Mouse (Mus musculus) large intestine, adult 2 months (tissue): ENCODE data around the gene Olfr675. TPM values are rescaled to one million over a fixed set of nuclear protein-coding genes. Genes with fewer than 3 reads are reported as not detected.
"Not testable (repeated sequence)": the region's sequence is repeated elsewhere in the genome, so short reads cannot be mapped to it uniquely, and the experiment has no call there.

Source experiments
- DNase-seq: peaks from one replicate; pipeline ENCODE4 v3.0.0-alpha.2; 2012; ENCODE audit warnings: low read depth, low spot score
- WGBS: fragments of 180-500 bp; shearing (Covaris S2); methylation state at CpG from one replicate; pipeline ENCODE4 v1.1.7; 2018; 5-methylcytosine and 5-hydroxymethylcytosine counted together
- polyA plus RNA-seq: library from polyadenylated mRNA; depleted of rRNA; stranded (reverse); fragments of >200 nt; gene quantifications from 2 replicates; pipeline ENCODE4 v1.2.3, GENCODE M21; 2012; rRNA removed

The Olfr675 gene
- not detected in 2 replicates for polyA plus RNA-seq

GRCm38 (mm10) chr7:105028360-105028759, at the start of gene Olfr675:
TSS of gene Olfr675 (minus strand) at chr7:105028460.
- WGBS, result 71% methylated on average over 1 of the region's 1 CpGs

GRCm38 (mm10) chr7:105064175-105064574, 35.9 kb upstream of the Olfr675 start, which contains the start of gene Olfr678:
TSS of gene Olfr678 (plus strand) at chr7:105064475.
- 75% methylated on average over 1 of the region's 1 CpGs for WGBS

More at GRCm38 (mm10) chr7:105028360-105028759, at the start of gene Olfr675:
- DNase-seq, result no peak

GRCm38 (mm10) chr7:105058951-105059350, 30.7 kb upstream of the Olfr675 start:
- DNase-seq, result no peak

More at GRCm38 (mm10) chr7:105064175-105064574, 35.9 kb upstream of the Olfr675 start, which contains the start of gene Olfr678:
- no peak for DNase-seq

- 26% methylated on average over 5 of the region's 5 CpGs for WGBS
- DNase-seq, result not testable (repeated sequence)
Observed at GRCm38 (mm10) chr7:105033836-105034235, 5.6 kb upstream of the Olfr675 start.

- no peak for DNase-seq
Observed at GRCm38 (mm10) chr7:105032398-105032797, 4.1 kb upstream of the Olfr675 start, which contains the start of gene Olfr676. TSS of gene Olfr676 (plus strand) at chr7:105032698.

GRCm38 (mm10) chr7:105022530-105022929, 5.7 kb downstream of the Olfr675 start:
- WGBS, result 83% methylated on average over 1 of the region's 1 CpGs
- no peak for DNase-seq

- no peak for DNase-seq
Observed at GRCm38 (mm10) chr7:105001929-105002328, 26.3 kb downstream of the Olfr675 start, which contains the start of gene Olfr672. TSS of gene Olfr672 (minus strand) at chr7:105002029.

- DNase-seq, result no peak
- 61% methylated on average over 1 of the region's 1 CpGs for WGBS
Observed at GRCm38 (mm10) chr7:104979026-104979425, 49.2 kb downstream of the Olfr675 start, which contains the start of gene Olfr671. TSS of gene Olfr671 (minus strand) at chr7:104979126.

- DNase-seq, result not testable (repeated sequence)
- WGBS, result 56% methylated on average over 2 of the region's 2 CpGs
Observed at GRCm38 (mm10) chr7:104972507-104972906, 55.8 kb downstream of the Olfr675 start.

Other genes starting within 250 kb of the Olfr675 start
- not detected in 2 replicates for gene Usp17lb, start 185.9 kb downstream of the Olfr675 start, polyA plus RNA-seq
- not detected in 2 replicates for gene Usp17la, start 171.5 kb downstream of the Olfr675 start, polyA plus RNA-seq
- gene Olfr665, start 150.4 kb downstream of the Olfr675 start, polyA plus RNA-seq, result not detected in 2 replicates
- not detected in 2 replicates for gene Olfr666, start 132.5 kb downstream of the Olfr675 start, polyA plus RNA-seq
- not detected in 2 replicates for gene Olfr667, start 107.0 kb downstream of the Olfr675 start, polyA plus RNA-seq
- not detected in 2 replicates for gene Olfr668, start 100.4 kb downstream of the Olfr675 start, polyA plus RNA-seq
- gene Olfr669, start 94.2 kb downstream of the Olfr675 start, polyA plus RNA-seq, result not detected in 2 replicates
- gene Olfr670, start 65.8 kb downstream of the Olfr675 start, polyA plus RNA-seq, result not detected in 2 replicates
- gene Olfr671, start 49.3 kb downstream of the Olfr675 start, polyA plus RNA-seq, result not detected in 2 replicates
- gene Olfr672, start 26.4 kb downstream of the Olfr675 start, polyA plus RNA-seq, result not detected in 2 replicates
- gene Olfr676, start 4.2 kb upstream of the Olfr675 start, polyA plus RNA-seq, result not detected in 2 replicates
- not detected in 2 replicates for gene Olfr677, start 22.9 kb upstream of the Olfr675 start, polyA plus RNA-seq
- not detected in 2 replicates for gene Olfr678, start 36.0 kb upstream of the Olfr675 start, polyA plus RNA-seq
- gene Olfr679, start 52.7 kb upstream of the Olfr675 start, polyA plus RNA-seq, result not detected in 2 replicates
- gene Olfr680-ps1, start 64.4 kb upstream of the Olfr675 start, polyA plus RNA-seq, result not detected in 2 replicates
- not detected in 2 replicates for gene Olfr681, start 88.4 kb upstream of the Olfr675 start, polyA plus RNA-seq
- not detected in 2 replicates for gene Olfr683, start 118.6 kb upstream of the Olfr675 start, polyA plus RNA-seq
- gene Olfr684, start 135.2 kb upstream of the Olfr675 start, polyA plus RNA-seq, result not detected in 2 replicates
- not detected in 2 replicates for gene Olfr685, start 157.6 kb upstream of the Olfr675 start, polyA plus RNA-seq
- gene Olfr686, start 179.0 kb upstream of the Olfr675 start, polyA plus RNA-seq, result not detected in 2 replicates